Mouse (Mus musculus): Measurements from ENCODE around the gene Coq5. TPM values are rescaled to one million over a fixed set of nuclear protein-coding genes. Genes with fewer than 3 reads are reported as not detected.

Gene Coq5
- polyA plus RNA-seq, 1 experiment from 2014 or later = 61.4 TPM

DNA sequence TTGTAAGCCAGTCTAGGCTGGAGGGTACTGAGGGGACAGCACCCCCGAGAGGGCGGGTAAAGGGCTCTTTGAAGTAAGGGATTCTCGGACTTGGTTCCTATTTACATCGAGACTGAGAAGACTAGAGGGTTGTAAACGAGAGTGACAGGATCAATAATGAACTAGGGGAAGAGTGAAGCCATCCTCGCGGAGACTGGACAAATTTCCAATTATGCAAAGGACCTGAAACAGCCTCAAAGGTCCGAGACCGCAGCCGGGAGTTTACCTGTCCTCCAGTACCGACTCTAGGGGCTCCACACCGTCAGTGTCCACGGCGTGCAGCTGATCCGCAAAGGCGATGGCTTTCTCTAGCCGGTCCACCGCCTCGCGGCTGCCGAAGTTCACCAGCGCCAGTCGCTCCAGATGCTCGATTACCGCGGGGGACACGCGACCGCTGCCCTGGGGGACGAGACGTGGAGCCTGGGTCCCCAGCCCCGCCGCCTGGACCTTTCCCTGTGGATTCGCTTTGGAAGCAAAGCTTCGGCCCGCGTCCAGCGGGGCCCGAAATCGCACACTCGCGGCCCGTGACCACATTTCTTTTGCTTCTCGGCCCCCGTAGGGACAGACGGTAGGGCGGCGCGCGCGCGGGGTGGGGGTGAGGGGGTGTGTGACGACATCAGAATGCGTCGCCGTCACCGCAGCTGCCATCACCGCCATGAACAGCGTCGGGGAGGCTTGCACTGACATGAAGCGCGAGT lies 61.3 kb downstream of the Coq5 start, which contains the start of the genes Gatc and Triap1:
Gatc (minus strand) TSS at position 602 of the 737 bp plus-strand sequence.
Triap1 (plus strand) TSS at position 649 of the 737 bp plus-strand sequence.
- under 1% methylated on average over 48 of the region's 62 CpGs for WGBS
- Histone ChIP-seq H3K4me3 (ENCODE audit: low read length) (peak within 1 kb of the TSS; percentile 70), H3K4me1 (ENCODE audit: control insufficient read depth, insufficient read depth, low read depth, low read length) (peaks cover 19% of the 10 kb centered on the region), H3K9me3 (ENCODE audit: control insufficient read depth, low read length) (no peaks in the 10 kb centered on the region), H3K27me3 (replicated peaks; ENCODE audit: control insufficient read depth, insufficient read depth, low read length) (no peaks in the 10 kb centered on the region), H3K4me2 (ENCODE audit: low read length) (peak within 1 kb of the TSS; percentile 60), H3K27ac (ENCODE audit: low read depth, low read length) (peak within 1 kb of the TSS; percentile 87), H3K9ac (ENCODE audit: low read depth, low read length) (peak within 1 kb of the TSS; percentile 76), H3K36me3 (ENCODE audit: control insufficient read depth, insufficient read depth, low read length) (peaks cover 27% of the 10 kb centered on the region)
- ATAC-seq = peak; percentile 93

- H3K9ac ChIP-seq (ENCODE audit: low read depth, low read length) = peak overlapping the region; percentile 76
These were observed 62.1 kb downstream of the Coq5 start for GRCm38 (mm10) chr5:115341314-115342165.

More at GRCm38 (mm10) chr5:115341314-115342165, 62.1 kb downstream of the Coq5 start:
- Histone ChIP-seq H3K9me3 (ENCODE audit: control insufficient read depth, low read length) (no peaks in the 10 kb centered on the region), H3K4me1 (ENCODE audit: control insufficient read depth, insufficient read depth, low read depth, low read length) (peaks cover 19% of the 10 kb centered on the region), H3K27ac (ENCODE audit: low read depth, low read length) (peak overlapping the region; percentile 87), H3K4me2 (ENCODE audit: low read length) (peak overlapping the region; percentile 60), H3K36me3 (ENCODE audit: control insufficient read depth, insufficient read depth, low read length) (peaks cover 28% of the 10 kb centered on the region), H3K4me3 (ENCODE audit: low read length) (peak overlapping the region; percentile 70), H3K27me3 (replicated peaks; ENCODE audit: control insufficient read depth, insufficient read depth, low read length) (no peaks in the 10 kb centered on the region)
- ATAC-seq = peak; percentile 67
- WGBS = 12% methylated on average over 35 of the region's 36 CpGs

Other genes starting within 250 kb of the Coq5 start
- 32.2 and 35.9 TPM in 2 replicates for gene Gm10401, start 181.4 kb upstream of the Coq5 start, polyA plus RNA-seq (2015; fragmentation: Nextera tagmentation; extraction: Ambion mirVana)
- gene Acads, start 160.3 kb upstream of the Coq5 start, polyA plus RNA-seq (2015; fragmentation: Nextera tagmentation; extraction: Ambion mirVana) = 20.7 and 22.0 TPM in 2 replicates
- 31.5 and 36.8 TPM in 2 replicates for gene Unc119b, start 144.7 kb upstream of the Coq5 start, polyA plus RNA-seq (2015; fragmentation: Nextera tagmentation; extraction: Ambion mirVana)
- gene Mlec, start 121.5 kb upstream of the Coq5 start, polyA plus RNA-seq (2015; fragmentation: Nextera tagmentation; extraction: Ambion mirVana) = 23.8 and 31.5 TPM in 2 replicates
- 6.5 and 11.6 TPM in 2 replicates for gene Cabp1, start 85.3 kb upstream of the Coq5 start, polyA plus RNA-seq (2015; fragmentation: Nextera tagmentation; extraction: Ambion mirVana)
- gene Pop5, start 43.8 kb upstream of the Coq5 start, polyA plus RNA-seq (2015; fragmentation: Nextera tagmentation; extraction: Ambion mirVana) = 106 and 107 TPM in 2 replicates
- gene Rnf10, start 6.8 kb upstream of the Coq5 start, polyA plus RNA-seq (2015; fragmentation: Nextera tagmentation; extraction: Ambion mirVana) = 146 and 180 TPM in 2 replicates
- 1,172 and 1,268 TPM in 2 replicates for gene Dynll1, start 21.3 kb downstream of the Coq5 start, polyA plus RNA-seq (2015; fragmentation: Nextera tagmentation; extraction: Ambion mirVana)
- 105 and 128 TPM in 2 replicates for gene Srsf9, start 47.5 kb downstream of the Coq5 start, polyA plus RNA-seq (2015; fragmentation: Nextera tagmentation; extraction: Ambion mirVana)
- 32.3 and 45.5 TPM in 2 replicates for gene Gatc, start 61.5 kb downstream of the Coq5 start, polyA plus RNA-seq (2015; fragmentation: Nextera tagmentation; extraction: Ambion mirVana)
- gene Triap1, start 61.6 kb downstream of the Coq5 start, polyA plus RNA-seq (2015; fragmentation: Nextera tagmentation; extraction: Ambion mirVana) = 51.3 and 52.8 TPM in 2 replicates
- 1,192 and 1,343 TPM in 2 replicates for gene Cox6a1, start 69.3 kb downstream of the Coq5 start, polyA plus RNA-seq (2015; fragmentation: Nextera tagmentation; extraction: Ambion mirVana)
- gene Msi1, start 149.9 kb downstream of the Coq5 start, polyA plus RNA-seq (2015; fragmentation: Nextera tagmentation; extraction: Ambion mirVana) = 23.0 and 44.5 TPM in 2 replicates
- not detected in 2 replicates for gene Pla2g1b, start 186.6 kb downstream of the Coq5 start, polyA plus RNA-seq (2015; fragmentation: Nextera tagmentation; extraction: Ambion mirVana)
- gene Sirt4, start 205.1 kb downstream of the Coq5 start, polyA plus RNA-seq (2015; fragmentation: Nextera tagmentation; extraction: Ambion mirVana) = 24.8 and 26.8 TPM in 2 replicates
- 19.1 and 23.9 TPM in 2 replicates for gene Pxn, start 227.0 kb downstream of the Coq5 start, polyA plus RNA-seq (2015; fragmentation: Nextera tagmentation; extraction: Ambion mirVana)